Mouse (Mus musculus): Measurements from ENCODE around the gene Gpc5. TPM values are rescaled to one million over a fixed set of nuclear protein-coding genes. Genes with fewer than 3 reads are reported as not detected.

Gpc5 gene
- polyA plus RNA-seq, 1 experiment, result not detected

DNA sequence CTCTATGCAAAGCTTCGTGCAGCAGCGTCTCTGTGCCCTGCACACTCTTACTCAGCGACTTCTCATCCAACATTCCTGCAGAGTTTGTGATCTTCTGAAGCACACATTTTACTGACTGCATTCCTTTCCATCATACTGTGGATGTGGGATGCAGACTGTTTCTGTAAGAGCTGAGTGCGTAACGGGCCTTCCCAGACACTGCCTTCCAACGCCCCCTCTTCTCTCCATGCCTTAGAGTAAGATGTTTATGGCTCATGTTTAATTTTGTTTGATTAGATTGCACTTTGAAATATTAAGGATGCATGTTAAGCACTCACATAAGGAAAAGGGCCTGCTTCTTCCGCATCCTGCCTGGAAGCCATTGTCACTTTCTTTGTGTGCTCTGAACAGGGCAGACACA, 14.0 kb upstream of the Gpc5 start:
- Histone ChIP-seq H3K4me3 (ENCODE audit: low read depth, low read length) (no peak overlapping the region), H3K27me3 (ENCODE audit: control insufficient read depth, insufficient read depth, low read length) (no peaks in the 10 kb centered on the region), H3K4me1 (ENCODE audit: control insufficient read depth, insufficient read depth, insufficient read length, low read length) (no peaks in the 10 kb centered on the region), H3K36me3 (ENCODE audit: control insufficient read depth, insufficient read depth, low read length) (no peaks in the 10 kb centered on the region), H3K27ac (ENCODE audit: insufficient read depth, low read depth, low read length) (no peak overlapping the region)
- 80% methylated on average over 7 of the region's 7 CpGs for WGBS
- TF ChIP-seq POLR2A (IDR thresholded peaks at IDR 0.05; ENCODE audit: low read depth, low read length) (no peak), CTCF (IDR thresholded peaks at IDR 0.05; ENCODE audit: extremely low read depth, insufficient read length, insufficient replicate concordance, low read depth, low read length) (no peak)

DNA sequence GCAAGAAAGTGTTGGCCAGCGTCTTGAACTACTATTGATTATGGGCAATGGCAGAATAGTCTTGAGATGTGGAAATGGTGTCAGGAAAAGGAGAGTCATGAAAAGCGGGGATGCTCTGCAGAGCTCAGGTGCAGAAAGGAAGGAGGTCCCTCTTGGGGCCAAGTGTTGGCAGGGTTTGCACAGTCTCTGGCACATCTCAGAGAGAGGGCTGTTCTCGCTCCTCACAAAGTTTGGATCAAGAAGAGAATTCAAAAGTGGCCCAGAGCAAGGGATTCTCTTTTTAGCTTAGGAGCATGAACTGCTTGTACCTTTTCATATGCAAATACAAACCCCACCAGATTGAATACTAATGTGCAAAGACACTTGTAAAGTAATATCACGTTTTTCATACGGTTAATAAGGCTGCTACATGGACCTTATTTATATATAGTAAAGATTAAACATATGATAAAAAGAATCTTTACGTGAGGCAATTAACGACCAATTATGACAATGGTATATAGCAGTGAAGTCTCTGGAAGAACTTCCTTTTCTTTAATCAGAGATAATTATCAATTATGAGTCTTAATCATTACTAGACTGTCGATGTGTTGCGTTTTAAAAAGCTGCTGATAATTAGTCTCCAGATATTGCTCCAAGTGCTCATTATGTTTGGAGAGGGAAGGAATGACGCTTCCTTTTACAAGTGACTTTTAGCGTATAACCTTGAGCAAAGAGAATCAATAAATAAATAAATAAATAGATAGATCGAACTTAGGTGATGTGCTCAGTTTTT, 10.1 kb upstream of the Gpc5 start:
- WGBS, result 69% methylated on average over 12 of the region's 12 CpGs
- H3K27ac ChIP-seq (ENCODE audit: insufficient read depth, low read depth, low read length), result no peak overlapping the region
- H3K36me3 ChIP-seq (ENCODE audit: control insufficient read depth, insufficient read depth, low read length), result no peaks in the 10 kb centered on the region
- no peaks in the 10 kb centered on the region for H3K27me3 ChIP-seq (ENCODE audit: control insufficient read depth, insufficient read depth, low read length)
- TF ChIP-seq CTCF (IDR thresholded peaks at IDR 0.05; ENCODE audit: extremely low read depth, insufficient read length, insufficient replicate concordance, low read depth, low read length) (no peak), POLR2A (IDR thresholded peaks at IDR 0.05; ENCODE audit: low read depth, low read length) (no peak)
- H3K4me1 ChIP-seq (ENCODE audit: control insufficient read depth, insufficient read depth, insufficient read length, low read length), result no peaks in the 10 kb centered on the region
- H3K4me3 ChIP-seq (ENCODE audit: low read depth, low read length), result no peak overlapping the region

DNA sequence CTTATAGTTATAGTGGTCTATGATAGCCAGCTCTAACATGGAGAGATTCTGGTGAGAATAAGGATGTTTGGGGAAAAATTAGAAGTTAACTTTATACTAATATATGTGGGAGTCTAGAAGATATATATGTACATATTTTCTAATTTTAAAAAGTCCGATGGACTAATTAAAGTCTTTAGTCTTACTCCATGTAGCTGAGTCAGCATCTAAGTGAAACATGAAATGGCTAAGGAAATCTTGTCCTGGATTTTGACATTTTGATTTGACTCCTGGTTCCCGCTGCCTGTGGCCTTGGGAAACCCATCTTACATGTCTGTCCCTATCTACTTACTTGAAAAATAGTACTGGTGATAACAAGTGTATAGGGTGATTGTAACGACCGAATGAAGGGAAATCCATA, 1.5 kb upstream of the Gpc5 start:
- WGBS, result 88% methylated on average over 4 of the region's 4 CpGs
- Histone ChIP-seq H3K4me1 (ENCODE audit: control insufficient read depth, insufficient read depth, insufficient read length, low read length) (peaks cover 6% of the 10 kb centered on the region; the same call in 1 of the 2 replicates), H3K27me3 (ENCODE audit: control insufficient read depth, insufficient read depth, low read length) (peaks cover 28% of the 10 kb centered on the region), H3K36me3 (ENCODE audit: control insufficient read depth, insufficient read depth, low read length) (no peaks in the 10 kb centered on the region), H3K4me3 (ENCODE audit: low read depth, low read length) (no peak overlapping the region), H3K27ac (ENCODE audit: insufficient read depth, low read depth, low read length) (no peak overlapping the region)
- TF ChIP-seq POLR2A (IDR thresholded peaks at IDR 0.05; ENCODE audit: low read depth, low read length) (no peak), CTCF (IDR thresholded peaks at IDR 0.05; ENCODE audit: extremely low read depth, insufficient read length, insufficient replicate concordance, low read depth, low read length) (no peak)

DNA sequence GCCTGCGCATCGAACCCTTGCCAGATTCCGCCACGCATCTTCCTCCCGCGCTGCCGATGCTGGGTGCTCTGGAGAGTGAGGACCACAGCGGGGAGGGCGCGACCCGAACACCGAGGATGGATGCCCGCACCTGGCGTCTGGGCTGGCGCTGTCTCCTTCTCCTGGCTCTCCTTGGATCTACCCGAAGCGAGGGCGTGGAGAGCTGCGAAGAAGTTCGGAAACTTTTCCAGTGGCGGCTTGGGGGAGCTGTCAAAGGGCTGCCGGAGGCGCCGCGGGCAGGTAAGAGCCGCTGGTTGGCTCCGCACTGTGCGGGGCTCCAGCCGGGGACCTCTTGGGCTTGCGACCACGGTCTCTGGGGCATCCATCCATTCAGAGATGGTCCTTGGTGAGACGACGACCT, 495 bp downstream of the Gpc5 start:
- peaks cover 6% of the 10 kb centered on the region; the same call in 1 of the 2 replicates for H3K4me1 ChIP-seq (ENCODE audit: control insufficient read depth, insufficient read depth, insufficient read length, low read length)
- no peak overlapping the region for H3K27ac ChIP-seq (ENCODE audit: insufficient read depth, low read depth, low read length)
- TF ChIP-seq CTCF (IDR thresholded peaks at IDR 0.05; ENCODE audit: extremely low read depth, insufficient read length, insufficient replicate concordance, low read depth, low read length) (no peak), POLR2A (IDR thresholded peaks at IDR 0.05; ENCODE audit: low read depth, low read length) (no peak)
- WGBS, result 2% methylated on average over 33 of the region's 33 CpGs
- peaks cover 28% of the 10 kb centered on the region for H3K27me3 ChIP-seq (ENCODE audit: control insufficient read depth, insufficient read depth, low read length)
- H3K4me3 ChIP-seq (ENCODE audit: low read depth, low read length), result peak overlapping the region; percentile 61
- no peaks in the 10 kb centered on the region for H3K36me3 ChIP-seq (ENCODE audit: control insufficient read depth, insufficient read depth, low read length)

DNA sequence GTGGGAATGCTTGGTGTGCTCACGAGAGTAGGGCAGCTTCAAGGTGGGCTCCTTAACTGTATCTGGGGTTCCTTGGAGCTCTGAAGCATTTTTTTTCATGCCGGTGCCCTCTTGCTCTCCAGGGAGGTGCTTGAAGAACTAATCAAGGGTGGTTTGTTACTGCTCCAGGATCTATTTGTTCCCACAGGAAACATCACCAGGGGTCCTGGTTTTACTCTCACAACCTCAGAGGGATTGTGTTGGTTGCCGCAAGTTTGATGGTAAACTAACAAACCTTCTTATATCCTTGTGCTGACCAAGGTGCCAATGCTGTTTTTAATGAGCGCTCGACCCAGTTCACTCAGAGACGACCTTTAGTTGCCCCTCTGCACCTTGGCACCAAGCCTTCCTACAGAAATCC, 937 bp downstream of the Gpc5 start:
- 25% methylated on average over 6 of the region's 6 CpGs for WGBS
- TF ChIP-seq CTCF (IDR thresholded peaks at IDR 0.05; ENCODE audit: extremely low read depth, insufficient read length, insufficient replicate concordance, low read depth, low read length) (no peak), POLR2A (IDR thresholded peaks at IDR 0.05; ENCODE audit: low read depth, low read length) (no peak)
- no peaks in the 10 kb centered on the region for H3K36me3 ChIP-seq (ENCODE audit: control insufficient read depth, insufficient read depth, low read length)

DNA sequence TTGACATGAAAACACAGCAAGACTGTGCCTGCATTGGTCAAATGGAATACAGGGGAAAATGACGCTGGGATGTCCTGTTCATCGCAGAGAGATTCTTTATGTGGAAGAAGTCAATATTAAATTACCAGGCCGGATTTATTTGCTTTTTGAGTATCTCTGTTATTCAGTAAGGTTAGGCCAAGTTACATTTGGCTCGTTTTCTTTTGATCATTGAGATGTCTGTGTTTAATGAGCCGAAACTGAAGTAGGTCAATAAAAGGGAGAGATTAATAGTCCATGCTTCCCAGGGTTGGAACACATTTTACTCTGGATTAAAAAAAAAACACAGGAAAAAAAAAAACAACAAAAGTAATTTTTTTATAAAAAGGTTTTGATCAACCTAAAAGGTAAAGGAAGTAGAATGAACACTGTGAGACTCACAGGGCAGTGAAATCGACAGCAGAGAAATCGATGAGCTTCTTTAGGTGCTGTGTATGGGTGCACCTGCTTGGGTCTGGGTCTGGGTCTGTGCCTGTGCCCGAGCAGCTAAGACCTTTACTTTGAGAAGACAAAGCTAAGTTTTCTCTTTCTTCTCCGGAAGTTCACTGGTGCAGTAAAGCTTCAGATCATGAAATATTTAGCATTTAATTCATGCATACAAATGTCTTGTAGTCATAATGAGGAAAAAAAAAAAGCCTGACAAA, 8.7 kb downstream of the Gpc5 start:
- 78% methylated on average over 9 of the region's 9 CpGs for WGBS
- no peaks in the 10 kb centered on the region for H3K4me1 ChIP-seq (ENCODE audit: control insufficient read depth, insufficient read depth, insufficient read length, low read length)

More for the DNA sequence above, 937 bp downstream of the Gpc5 start:
- peaks cover 6% of the 10 kb centered on the region; the same call in 1 of the 2 replicates for H3K4me1 ChIP-seq (ENCODE audit: control insufficient read depth, insufficient read depth, insufficient read length, low read length)
- H3K4me3 ChIP-seq (ENCODE audit: low read depth, low read length), result peak overlapping the region; percentile 61; the same call in 1 of the 2 replicates
- H3K27me3 ChIP-seq (ENCODE audit: control insufficient read depth, insufficient read depth, low read length), result peaks cover 28% of the 10 kb centered on the region
- no peak overlapping the region for H3K27ac ChIP-seq (ENCODE audit: insufficient read depth, low read depth, low read length)

DNA sequence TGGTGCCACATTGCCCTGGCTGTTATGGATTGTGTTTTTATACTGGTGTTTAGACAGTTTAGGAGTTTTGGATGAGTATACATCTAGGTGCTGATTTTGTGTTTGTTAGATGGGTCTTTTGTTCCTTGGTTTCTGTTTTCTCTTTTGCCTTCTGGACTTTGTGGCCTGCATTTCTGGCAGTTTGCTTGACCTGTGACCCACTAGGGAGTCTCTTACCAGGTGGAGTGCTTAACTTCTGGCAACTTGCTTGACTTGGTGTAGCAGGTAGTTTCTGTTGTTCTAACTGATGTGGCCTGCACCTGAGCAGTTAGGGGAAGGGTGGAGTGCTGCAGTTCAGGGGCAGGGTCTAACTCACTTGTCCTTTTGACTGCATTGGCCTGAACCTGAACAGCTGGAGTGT, 14.3 kb downstream of the Gpc5 start:
- Histone ChIP-seq H3K27me3 (ENCODE audit: control insufficient read depth, insufficient read depth, low read length) (no peaks in the 10 kb centered on the region), H3K4me3 (ENCODE audit: low read depth, low read length) (no peak overlapping the region), H3K4me1 (ENCODE audit: control insufficient read depth, insufficient read depth, insufficient read length, low read length) (no peaks in the 10 kb centered on the region), H3K36me3 (ENCODE audit: control insufficient read depth, insufficient read depth, low read length) (no peaks in the 10 kb centered on the region), H3K27ac (ENCODE audit: insufficient read depth, low read depth, low read length) (no peak overlapping the region)
- no peak for TF ChIP-seq POLR2A (IDR thresholded peaks at IDR 0.05; ENCODE audit: low read depth, low read length)
- TF ChIP-seq CTCF (IDR thresholded peaks at IDR 0.05; ENCODE audit: extremely low read depth, insufficient read length, insufficient replicate concordance, low read depth, low read length), result no peak

More for the DNA sequence above, 8.7 kb downstream of the Gpc5 start:
- H3K4me3 ChIP-seq (ENCODE audit: low read depth, low read length), result no peak overlapping the region
- TF ChIP-seq POLR2A (IDR thresholded peaks at IDR 0.05; ENCODE audit: low read depth, low read length) (no peak), CTCF (IDR thresholded peaks at IDR 0.05; ENCODE audit: extremely low read depth, insufficient read length, insufficient replicate concordance, low read depth, low read length) (no peak)
- H3K36me3 ChIP-seq (ENCODE audit: control insufficient read depth, insufficient read depth, low read length), result no peaks in the 10 kb centered on the region
- no peak overlapping the region for H3K27ac ChIP-seq (ENCODE audit: insufficient read depth, low read depth, low read length)
- no peaks in the 10 kb centered on the region for H3K27me3 ChIP-seq (ENCODE audit: control insufficient read depth, insufficient read depth, low read length)
